Mouse (Mus musculus): ENCODE measurements around the gene Rab21.

DNA sequence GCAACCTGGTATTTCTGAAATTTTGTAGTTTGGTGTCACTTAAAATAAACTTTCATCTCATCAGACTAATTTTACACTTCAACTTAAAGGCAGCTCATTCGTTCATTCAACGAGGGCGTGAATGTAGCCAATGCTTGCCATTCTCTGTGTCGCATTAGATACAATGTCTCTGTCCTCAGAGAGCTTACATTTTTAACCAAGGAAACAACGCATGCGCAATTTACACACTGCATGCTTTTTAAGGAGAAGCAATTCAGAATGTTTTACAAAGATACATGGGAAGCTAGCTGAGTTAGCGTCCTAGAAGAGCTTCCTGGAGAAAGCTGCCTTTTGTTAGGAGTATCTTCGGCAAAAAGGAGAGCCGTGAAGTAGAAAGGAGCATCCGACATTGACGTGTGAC lies 919 bp upstream of the Rab21 start:
- TF ChIP-seq CTCF (conservative IDR thresholded peaks at IDR 0.05; ENCODE audit: insufficient read depth, insufficient read length, low read depth, low read length): no peak
- TF ChIP-seq POLR2A (IDR thresholded peaks at IDR 0.05; ENCODE audit: low read depth, low read length): no peak

Data from kidney, adult 2 months (tissue).